Mouse (Mus musculus) embryonic facial prominence, embryonic 11.5 days (tissue): ENCODE data around the gene Galc. TPM values are rescaled to one million over a fixed set of nuclear protein-coding genes. Genes with fewer than 3 reads are reported as not detected.
A peak's percentile ranks its signal among the peaks of the same experiment; 100 is the strongest.

Experiments used
- ATAC-seq: fragments of 200-750 bp; cut with Nextera tagmentation; replicated peaks from 2 replicates; pipeline ENCODE4 v1.8.0; 2017; ENCODE audit warnings: low read depth; ENCODE audit not compliant: insufficient number of reproducible peaks, low FRiP score, low TSS enrichment
- DNase-seq: peaks from one replicate; pipeline ENCODE4 v3.0.0-alpha.2; 2015; ENCODE audit warnings: low spot score
- H3K27ac ChIP-seq: fragments of 300-500 bp; sonication (generic); replicated peaks from 2 replicates; pipeline ENCODE4 v1.5.1; 2014; ENCODE audit warnings: mild to moderate bottlenecking, low read depth, low read length, control low read depth
- H3K27me3 ChIP-seq: fragments of 300-500 bp; sonication (generic); 2 replicates; pipeline ENCODE4 v1.6.1; 2014; ENCODE audit warnings: mild to moderate bottlenecking, low read length, moderate library complexity, mixed read lengths; ENCODE audit not compliant: control insufficient read depth, insufficient read depth
- H3K36me3 ChIP-seq: fragments of 300-500 bp; sonication (generic); replicated peaks from 2 replicates; pipeline ENCODE4 v1.6.1; 2014; ENCODE audit warnings: low read depth, mild to moderate bottlenecking, low read length, moderate library complexity, mixed read lengths; ENCODE audit not compliant: control insufficient read depth, insufficient read depth
- H3K4me1 ChIP-seq: fragments of 300-500 bp; sonication (generic); 2 replicates; pipeline ENCODE4 v1.6.1; 2014; ENCODE audit warnings: low read length, mixed read lengths; ENCODE audit not compliant: control insufficient read depth, insufficient read depth
- H3K4me2 ChIP-seq: fragments of 300-500 bp; sonication (generic); 2 replicates; pipeline ENCODE4 v1.6.1; 2014; ENCODE audit warnings: low read depth, mild to moderate bottlenecking, control low read depth, low read length, moderate library complexity
- H3K4me3 ChIP-seq: fragments of 300-500 bp; sonication (generic); 2 replicates; pipeline ENCODE4 v1.5.1; 2014; ENCODE audit warnings: low read depth, low read length, control low read depth
- H3K9ac ChIP-seq: fragments of 300-500 bp; sonication (generic); replicated peaks from 2 replicates; pipeline ENCODE4 v1.6.1; 2014; ENCODE audit warnings: mild to moderate bottlenecking, control low read depth, low read length
- H3K9me3 ChIP-seq: fragments of 300-500 bp; sonication (generic); replicated peaks from 2 replicates; pipeline ENCODE4 v1.6.1; 2016; ENCODE audit warnings: mild to moderate bottlenecking, low read length, inconsistent platforms, mixed read lengths; ENCODE audit not compliant: control insufficient read depth
- WGBS: fragments of 180-500 bp; shearing (Covaris S2); extraction: QIAGEN DNeasy Blood & Tissue Kit; methylation state at CpG from one replicate; pipeline ENCODE4 v1.1.7; 2014; 5-methylcytosine and 5-hydroxymethylcytosine counted together
- polyA plus RNA-seq: library from polyadenylated mRNA; unstranded; fragments of >200 nt; fragmentation: Nextera tagmentation; extraction: Ambion mirVana; gene quantifications from 2 replicates; pipeline ENCODE4 v1.2.1, GENCODE M21; 2014

Gene Galc
- polyA plus RNA-seq, 1 experiment from 2014 or later, result 11.3 TPM

GRCm38 (mm10) chr12:98283487-98283860 lies 24.2 kb upstream of the Galc start:
- ATAC-seq (no peak), DNase-seq (no peak)
- Histone ChIP-seq H3K27me3 (no peaks in the 10 kb centered on the region), H3K9ac (no peak overlapping the region), H3K27ac (no peak overlapping the region), H3K4me1 (no peaks in the 10 kb centered on the region), H3K4me2 (no peak overlapping the region), H3K9me3 (no peaks in the 10 kb centered on the region), H3K36me3 (no peaks in the 10 kb centered on the region), H3K4me3 (no peak overlapping the region)
- WGBS, result 73% methylated on average over 3 of the region's 3 CpGs

GRCm38 (mm10) chr12:98282776-98283486 lies 23.7 kb upstream of the Galc start:
- H3K27ac ChIP-seq, result no peak overlapping the region
- no peak for DNase-seq
- no peak for ATAC-seq
- no peaks in the 10 kb centered on the region for H3K4me1 ChIP-seq
- H3K9me3 ChIP-seq, result no peaks in the 10 kb centered on the region
- 81% methylated on average over 14 of the region's 14 CpGs for WGBS
- H3K4me2 ChIP-seq, result no peak overlapping the region
- H3K9ac ChIP-seq, result no peak overlapping the region
- no peak overlapping the region for H3K4me3 ChIP-seq
- H3K27me3 ChIP-seq, result no peaks in the 10 kb centered on the region
- H3K36me3 ChIP-seq, result no peaks in the 10 kb centered on the region

GRCm38 (mm10) chr12:98280996-98281395 lies 21.7 kb upstream of the Galc start:
- 73% methylated on average over 8 of the region's 8 CpGs for WGBS
- Histone ChIP-seq H3K27ac (no peak overlapping the region), H3K4me3 (no peak overlapping the region)

GRCm38 (mm10) chr12:98280530-98280929 lies 21.3 kb upstream of the Galc start:
- no peaks in the 10 kb centered on the region for H3K27me3 ChIP-seq
- H3K9ac ChIP-seq, result no peak overlapping the region
- no peaks in the 10 kb centered on the region for H3K36me3 ChIP-seq
- H3K4me3 ChIP-seq, result no peak overlapping the region
- H3K4me1 ChIP-seq, result no peaks in the 10 kb centered on the region
- no peak overlapping the region for H3K27ac ChIP-seq
- ATAC-seq (no peak), DNase-seq (peak; percentile 78)
- no peak overlapping the region for H3K4me2 ChIP-seq
- 33% methylated on average over 5 of the region's 5 CpGs for WGBS
- H3K9me3 ChIP-seq, result no peaks in the 10 kb centered on the region

More at GRCm38 (mm10) chr12:98280996-98281395, 21.7 kb upstream of the Galc start:
- Histone ChIP-seq H3K4me2 (no peak overlapping the region), H3K4me1 (no peaks in the 10 kb centered on the region), H3K9ac (no peak overlapping the region), H3K36me3 (no peaks in the 10 kb centered on the region), H3K27me3 (no peaks in the 10 kb centered on the region), H3K9me3 (no peaks in the 10 kb centered on the region)
- DNase-seq (no peak), ATAC-seq (no peak)

- no peaks in the 10 kb centered on the region for H3K4me1 ChIP-seq
- ATAC-seq, result no peak
- H3K9me3 ChIP-seq, result no peaks in the 10 kb centered on the region
- H3K36me3 ChIP-seq, result no peaks in the 10 kb centered on the region
- no peak overlapping the region for H3K27ac ChIP-seq
- H3K27me3 ChIP-seq, result no peaks in the 10 kb centered on the region
- H3K4me3 ChIP-seq, result no peak overlapping the region
- no peak for DNase-seq
- 60% methylated on average over 7 of the region's 7 CpGs for WGBS
- H3K9ac ChIP-seq, result no peak overlapping the region
- no peak overlapping the region for H3K4me2 ChIP-seq
Measured at GRCm38 (mm10) chr12:98272433-98272832, 13.2 kb upstream of the Galc start.

- H3K27me3 ChIP-seq, result no peaks in the 10 kb centered on the region
- H3K4me2 ChIP-seq, result no peak overlapping the region
- H3K9ac ChIP-seq, result no peak overlapping the region
- no peaks in the 10 kb centered on the region for H3K9me3 ChIP-seq
- ATAC-seq (no peak; the same call in 1 of the 2 replicates), DNase-seq (no peak)
- H3K36me3 ChIP-seq, result no peaks in the 10 kb centered on the region
- no peaks in the 10 kb centered on the region for H3K4me1 ChIP-seq
- no peak overlapping the region for H3K27ac ChIP-seq
- H3K4me3 ChIP-seq, result no peak overlapping the region
- WGBS, result 64% methylated on average over 12 of the region's 12 CpGs
Measured at GRCm38 (mm10) chr12:98270810-98271566, 11.7 kb upstream of the Galc start.

GRCm38 (mm10) chr12:98269791-98270745 lies 10.8 kb upstream of the Galc start:
- no peak overlapping the region for H3K27ac ChIP-seq
- DNase-seq (no peak), ATAC-seq (no peak)
- no peaks in the 10 kb centered on the region for H3K27me3 ChIP-seq
- no peak overlapping the region for H3K4me3 ChIP-seq
- H3K4me2 ChIP-seq, result no peak overlapping the region
- H3K4me1 ChIP-seq, result no peaks in the 10 kb centered on the region
- 78% methylated on average over 17 of the region's 17 CpGs for WGBS
- H3K36me3 ChIP-seq, result no peaks in the 10 kb centered on the region
- H3K9ac ChIP-seq, result no peak overlapping the region
- no peaks in the 10 kb centered on the region for H3K9me3 ChIP-seq
